Mouse (Mus musculus): ENCODE measurements at regions not wholly inside any gene's neighbourhood (a gene's known extent, or its start where the extent isn't known, plus 50 kb on each side); places are given as distances from the start of the nearest gene placed in this dataset.
A peak's percentile ranks its signal among the peaks of the same experiment; 100 is the strongest.

GRCm38 (mm10) chr9:73302156-73302918 is 189.1 kb downstream of the Rsl24d1 start:
- TF ChIP-seq CTCF (IDR thresholded peaks at IDR 0.05; ENCODE audit: extremely low read depth, insufficient read depth, low read length) (no peak), POLR2A (IDR thresholded peaks at IDR 0.05; ENCODE audit: extremely low read depth, insufficient read depth, low read length) (no peak)
- H3K27ac ChIP-seq (ENCODE audit: insufficient read depth, low read length) = no peak overlapping the region
- no peak overlapping the region for H3K4me3 ChIP-seq (ENCODE audit: insufficient read depth, low read length)
- no peaks in the 10 kb centered on the region for H3K4me1 ChIP-seq (ENCODE audit: control insufficient read depth, insufficient read depth, low read length)

GRCm38 (mm10) chr9:73317048-73317447 is 203.8 kb downstream of the Rsl24d1 start:
- no peak overlapping the region for H3K4me3 ChIP-seq (ENCODE audit: insufficient read depth, low read length)
- TF ChIP-seq POLR2A (IDR thresholded peaks at IDR 0.05; ENCODE audit: extremely low read depth, insufficient read depth, low read length) (no peak), CTCF (IDR thresholded peaks at IDR 0.05; ENCODE audit: extremely low read depth, insufficient read depth, low read length) (no peak)
- H3K4me1 ChIP-seq (ENCODE audit: control insufficient read depth, insufficient read depth, low read length) = no peaks in the 10 kb centered on the region
- H3K27ac ChIP-seq (ENCODE audit: insufficient read depth, low read length) = no peak overlapping the region

- Histone ChIP-seq H3K4me3 (ENCODE audit: insufficient read depth, low read length) (no peak overlapping the region), H3K27ac (ENCODE audit: insufficient read depth, low read length) (no peak overlapping the region), H3K4me1 (ENCODE audit: control insufficient read depth, insufficient read depth, low read length) (no peaks in the 10 kb centered on the region)
- TF ChIP-seq POLR2A (IDR thresholded peaks at IDR 0.05; ENCODE audit: extremely low read depth, insufficient read depth, low read length) (no peak), CTCF (IDR thresholded peaks at IDR 0.05; ENCODE audit: extremely low read depth, insufficient read depth, low read length) (no peak)
These were observed 206.6 kb downstream of the Rsl24d1 start for GRCm38 (mm10) chr9:73319704-73320307.

GRCm38 (mm10) chr9:73331066-73331465 is 217.8 kb downstream of the Rsl24d1 start:
- Histone ChIP-seq H3K4me1 (ENCODE audit: control insufficient read depth, insufficient read depth, low read length) (no peaks in the 10 kb centered on the region), H3K27ac (ENCODE audit: insufficient read depth, low read length) (no peak overlapping the region), H3K4me3 (ENCODE audit: insufficient read depth, low read length) (no peak overlapping the region)
- no peak for TF ChIP-seq CTCF (IDR thresholded peaks at IDR 0.05; ENCODE audit: extremely low read depth, insufficient read depth, low read length)
- no peak for TF ChIP-seq POLR2A (IDR thresholded peaks at IDR 0.05; ENCODE audit: extremely low read depth, insufficient read depth, low read length)

- Histone ChIP-seq H3K4me1 (ENCODE audit: control insufficient read depth, insufficient read depth, low read length) (no peaks in the 10 kb centered on the region; the same call in 1 of the 2 replicates), H3K27ac (ENCODE audit: insufficient read depth, low read length) (no peak overlapping the region), H3K4me3 (ENCODE audit: insufficient read depth, low read length) (no peak overlapping the region)
- TF ChIP-seq POLR2A (IDR thresholded peaks at IDR 0.05; ENCODE audit: extremely low read depth, insufficient read depth, low read length) (no peak), CTCF (IDR thresholded peaks at IDR 0.05; ENCODE audit: extremely low read depth, insufficient read depth, low read length) (no peak)
These were observed 222.8 kb downstream of the Rsl24d1 start for GRCm38 (mm10) chr9:73336039-73336438.

- H3K4me1 ChIP-seq (ENCODE audit: control insufficient read depth, insufficient read depth, low read length) = no peaks in the 10 kb centered on the region; the same call in 1 of the 2 replicates
- TF ChIP-seq CTCF (IDR thresholded peaks at IDR 0.05; ENCODE audit: extremely low read depth, insufficient read depth, low read length) (no peak), POLR2A (IDR thresholded peaks at IDR 0.05; ENCODE audit: extremely low read depth, insufficient read depth, low read length) (no peak)
- no peak overlapping the region for H3K4me3 ChIP-seq (ENCODE audit: insufficient read depth, low read length)
- peak overlapping the region; percentile 81 for H3K27ac ChIP-seq (ENCODE audit: insufficient read depth, low read length)
These were observed 224.0 kb downstream of the Rsl24d1 start for GRCm38 (mm10) chr9:73337045-73337740.

GRCm38 (mm10) chr9:73355876-73356275 is 242.7 kb downstream of the Rsl24d1 start:
- Histone ChIP-seq H3K27ac (ENCODE audit: insufficient read depth, low read length) (no peak overlapping the region), H3K4me3 (ENCODE audit: insufficient read depth, low read length) (no peak overlapping the region), H3K4me1 (ENCODE audit: control insufficient read depth, insufficient read depth, low read length) (no peaks in the 10 kb centered on the region)
- no peak for TF ChIP-seq CTCF (IDR thresholded peaks at IDR 0.05; ENCODE audit: extremely low read depth, insufficient read depth, low read length)
- no peak for TF ChIP-seq POLR2A (IDR thresholded peaks at IDR 0.05; ENCODE audit: extremely low read depth, insufficient read depth, low read length)

GRCm38 (mm10) chr9:73358968-73359367 is 245.7 kb downstream of the Rsl24d1 start:
- H3K4me1 ChIP-seq (ENCODE audit: control insufficient read depth, insufficient read depth, low read length) = no peaks in the 10 kb centered on the region
- H3K27ac ChIP-seq (ENCODE audit: insufficient read depth, low read length) = no peak overlapping the region
- no peak for TF ChIP-seq CTCF (IDR thresholded peaks at IDR 0.05; ENCODE audit: extremely low read depth, insufficient read depth, low read length)
- no peak for TF ChIP-seq POLR2A (IDR thresholded peaks at IDR 0.05; ENCODE audit: extremely low read depth, insufficient read depth, low read length)
- no peak overlapping the region for H3K4me3 ChIP-seq (ENCODE audit: insufficient read depth, low read length)

- TF ChIP-seq CTCF (IDR thresholded peaks at IDR 0.05; ENCODE audit: extremely low read depth, insufficient read depth, low read length) (no peak), POLR2A (IDR thresholded peaks at IDR 0.05; ENCODE audit: extremely low read depth, insufficient read depth, low read length) (no peak)
- no peak overlapping the region for H3K4me3 ChIP-seq (ENCODE audit: insufficient read depth, low read length)
- H3K4me1 ChIP-seq (ENCODE audit: control insufficient read depth, insufficient read depth, low read length) = no peaks in the 10 kb centered on the region
- H3K27ac ChIP-seq (ENCODE audit: insufficient read depth, low read length) = no peak overlapping the region
These were observed 267.5 kb downstream of the Rsl24d1 start for GRCm38 (mm10) chr9:73380768-73381167.

Data from cortical plate, adult 2 months (tissue).